Mouse (Mus musculus) left cerebral cortex, adult 9 months (tissue): Measurements from ENCODE around the gene Zdhhc14.
A peak's percentile ranks its signal among the peaks of the same experiment; 100 is the strongest.

Source experiments
- DNase-seq, 2 experiments: peaks; one replicate each; pipeline ENCODE4 v3.0.0; 2022; ENCODE audit warnings: low spot score in 2 of 2

Gene Zdhhc14

DNA sequence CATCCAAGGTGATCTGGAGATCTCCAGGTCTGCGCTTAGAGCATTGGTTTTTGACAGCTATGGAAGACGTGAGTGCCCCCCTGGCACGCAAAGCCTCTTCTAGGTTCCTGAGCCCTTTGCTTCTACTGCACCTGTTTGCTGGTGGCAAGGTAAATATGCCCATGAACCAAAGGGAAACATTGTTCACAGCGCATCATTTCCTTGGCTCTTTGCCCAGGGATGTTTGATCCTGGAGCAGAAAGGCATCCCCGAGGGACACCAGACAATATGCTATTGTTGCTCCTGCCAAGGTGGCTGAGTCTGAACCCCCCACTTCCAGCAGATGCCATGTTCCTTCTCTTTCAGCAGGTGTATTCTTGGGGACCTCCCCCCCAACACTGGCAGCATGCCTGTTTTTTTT lies 61.2 kb downstream of the Zdhhc14 start:
- no peak for DNase-seq

DNA sequence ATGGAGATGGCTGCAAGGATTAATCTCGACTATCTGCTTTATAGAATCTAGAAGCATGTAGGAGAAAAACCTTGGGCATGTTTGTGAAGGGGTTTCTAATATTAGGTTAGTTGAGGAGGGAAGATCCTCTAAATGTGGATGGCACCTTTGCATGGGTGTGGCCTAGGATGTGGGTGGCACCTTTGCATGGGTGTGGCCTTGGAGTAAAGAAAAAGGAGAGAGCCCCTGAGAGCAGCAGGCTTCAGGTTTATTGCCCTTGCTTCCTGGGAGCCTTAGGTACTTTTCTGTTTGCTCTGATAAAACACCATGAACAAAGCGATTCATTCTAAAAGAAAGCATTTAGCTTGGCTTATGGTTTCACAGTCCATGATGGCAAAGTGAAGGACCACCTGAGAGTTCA lies 62.2 kb downstream of the Zdhhc14 start:
- DNase-seq: no peak

DNA sequence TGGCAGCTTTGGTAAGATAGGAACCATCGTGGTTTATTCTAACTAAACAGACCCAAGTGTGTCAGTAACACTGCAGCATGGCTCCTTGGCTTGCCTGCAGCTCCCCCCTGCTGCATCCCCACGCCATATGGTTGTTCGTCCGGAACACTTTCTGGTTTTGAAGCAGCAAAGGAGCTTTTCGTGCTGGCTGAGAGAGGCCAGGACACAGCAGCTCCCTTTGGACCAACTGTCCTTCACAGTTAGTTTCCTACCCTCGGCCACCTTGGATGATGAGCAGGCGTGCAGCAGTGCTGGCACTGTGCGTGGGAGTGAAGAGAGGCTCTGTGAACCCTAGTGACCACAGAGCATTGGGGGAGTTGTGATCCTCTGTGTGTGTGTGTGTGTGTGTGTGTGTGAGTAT lies 64.2 kb downstream of the Zdhhc14 start:
- DNase-seq: no peak

DNA sequence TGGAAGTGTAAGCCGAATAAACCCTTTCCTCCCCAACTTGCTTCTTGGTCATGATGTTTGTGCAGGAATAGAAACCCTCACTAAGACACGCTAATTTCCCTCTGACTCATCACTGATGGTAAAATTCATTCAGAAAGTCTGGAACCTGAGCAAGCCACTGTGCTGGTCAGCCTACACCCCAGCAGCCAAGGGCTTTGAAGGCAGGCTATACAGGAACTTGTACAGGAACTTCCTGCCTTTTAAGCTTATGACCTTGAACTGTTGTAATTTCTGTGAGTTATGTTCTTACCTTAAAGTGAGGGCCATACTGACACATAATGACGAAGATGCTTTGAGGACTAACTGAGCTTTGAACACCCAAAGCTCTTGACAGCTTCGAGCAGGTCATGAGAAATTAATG lies 67.9 kb downstream of the Zdhhc14 start:
- no peak for DNase-seq

DNA sequence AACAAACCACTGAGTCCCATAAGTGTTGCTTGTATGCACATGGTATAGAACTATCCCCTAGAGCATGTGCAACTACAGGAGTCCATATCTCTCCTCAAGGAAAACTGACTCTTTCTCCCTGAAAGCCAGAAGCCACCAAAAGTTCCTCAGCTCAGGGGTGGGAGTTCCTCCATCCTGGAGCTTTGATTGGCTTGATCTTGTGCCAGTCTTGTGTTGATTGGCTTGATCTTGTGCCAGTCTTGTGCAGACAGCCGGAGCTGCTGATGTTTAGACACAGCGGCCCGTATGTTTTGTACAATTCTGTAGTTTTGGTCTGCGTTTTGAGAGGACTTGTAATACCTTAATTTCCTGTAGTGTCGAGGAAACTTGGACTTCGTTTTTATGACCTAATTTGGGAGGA lies 70.8 kb downstream of the Zdhhc14 start:
- DNase-seq: no peak

DNA sequence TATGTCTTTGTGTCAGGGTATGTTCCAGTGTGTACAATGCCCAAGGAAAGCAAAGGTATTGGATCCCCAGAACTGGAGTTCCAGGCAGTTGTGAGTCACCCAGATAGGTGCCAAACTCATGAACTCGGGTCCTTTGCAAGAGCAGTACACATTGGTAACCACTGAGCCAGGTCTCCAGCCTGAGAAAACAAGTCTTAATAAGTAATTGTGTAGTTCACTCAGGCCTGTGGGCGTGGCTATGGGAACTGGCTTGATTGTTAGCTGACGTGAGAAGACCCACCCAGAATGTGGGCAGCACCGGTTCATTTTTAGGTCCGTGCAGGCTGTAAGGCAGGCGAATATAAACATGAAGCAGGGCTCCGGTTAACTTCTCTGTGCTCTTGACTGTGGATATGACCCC lies 73.6 kb downstream of the Zdhhc14 start:
- no peak for DNase-seq

DNA sequence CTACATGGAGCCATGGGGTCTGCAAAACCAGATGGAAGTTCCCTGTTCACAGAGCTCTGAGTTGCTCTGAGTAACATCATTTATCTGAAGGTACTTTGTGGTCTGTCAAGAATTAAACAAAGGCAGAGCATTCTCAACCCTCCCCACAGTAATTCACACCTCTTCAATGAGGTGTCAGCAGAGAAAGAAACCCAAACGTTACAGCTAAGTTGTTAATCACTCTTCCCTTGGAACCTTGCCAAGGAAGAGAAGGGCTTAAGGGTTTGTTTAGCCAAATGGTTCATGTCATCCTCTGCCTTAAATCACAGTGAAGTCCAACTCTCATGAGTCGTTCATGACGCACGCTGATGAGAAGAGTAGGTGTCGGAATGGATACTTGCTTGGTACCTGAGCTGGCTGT lies 75.6 kb downstream of the Zdhhc14 start:
- no peak for DNase-seq

DNA sequence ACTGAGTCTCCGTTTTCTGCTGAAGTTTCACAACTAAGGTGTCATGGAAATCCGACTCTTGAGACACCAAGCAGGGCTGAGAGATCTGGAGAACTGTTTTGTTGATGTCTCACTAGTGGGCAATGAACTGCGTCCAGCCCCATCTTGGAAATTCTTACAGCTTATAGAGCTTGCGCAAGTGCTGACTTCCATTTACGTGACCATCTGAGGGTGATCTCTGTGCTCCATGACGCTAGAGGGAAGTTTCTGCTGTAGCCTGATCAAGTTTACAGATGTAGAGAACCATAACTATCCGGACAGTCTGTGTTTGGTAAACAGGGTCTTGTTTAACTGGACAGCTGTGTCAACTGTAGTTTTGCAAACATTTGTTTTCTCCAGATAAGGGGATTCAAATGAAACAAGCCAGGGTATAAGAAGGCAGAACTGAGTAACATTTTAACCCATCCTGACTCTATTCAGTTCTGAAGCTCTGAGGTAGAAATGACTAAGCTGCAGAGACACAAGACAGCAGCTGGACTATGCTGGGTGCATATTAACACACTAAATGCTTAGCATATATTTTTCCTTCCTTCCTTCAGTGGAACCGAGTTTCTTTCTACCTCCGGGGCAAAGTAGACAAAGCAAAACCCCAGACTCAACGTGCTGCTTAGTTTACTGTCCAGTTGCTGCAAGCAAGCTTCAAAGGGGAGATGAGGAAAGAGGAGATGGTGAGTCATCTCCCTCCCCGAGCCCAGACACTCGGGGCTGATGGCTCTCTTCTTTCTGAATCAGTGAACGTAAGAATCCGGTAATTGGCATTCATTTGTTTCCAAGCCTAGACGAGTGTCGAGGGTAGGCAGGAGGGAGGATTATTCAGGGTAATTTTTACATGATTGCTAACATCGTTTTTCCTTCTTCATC lies 77.0 kb downstream of the Zdhhc14 start:
- DNase-seq: no peak

DNA sequence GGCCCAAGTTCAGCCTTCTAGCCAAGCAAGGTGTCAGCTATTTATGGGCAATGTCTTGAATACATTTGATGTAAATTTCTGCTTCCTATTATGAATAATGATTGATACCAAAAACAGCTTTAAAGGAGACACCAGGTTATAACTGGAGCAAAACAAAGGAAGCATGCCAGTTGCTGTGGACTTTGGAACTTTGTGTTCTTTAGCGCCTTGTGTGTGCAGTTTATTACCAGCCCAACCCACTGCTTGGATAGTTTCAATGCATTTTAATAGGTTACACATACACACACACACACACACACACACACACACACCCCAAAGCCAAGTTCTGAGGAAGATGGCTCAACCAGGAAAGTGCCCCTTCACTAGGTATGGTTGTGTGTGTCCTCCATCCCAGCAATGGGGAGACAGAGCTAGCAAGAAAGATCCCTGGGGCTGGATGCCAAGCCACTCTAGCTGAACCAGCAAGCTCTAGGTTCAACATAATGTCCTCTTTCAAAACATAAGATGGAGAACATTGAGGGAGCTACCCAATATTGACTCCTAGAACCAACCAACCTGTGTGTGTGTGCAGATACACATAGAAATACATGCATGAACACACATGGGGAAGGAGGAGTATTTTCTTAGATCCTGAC lies 79.9 kb downstream of the Zdhhc14 start:
- no peak for DNase-seq

DNA sequence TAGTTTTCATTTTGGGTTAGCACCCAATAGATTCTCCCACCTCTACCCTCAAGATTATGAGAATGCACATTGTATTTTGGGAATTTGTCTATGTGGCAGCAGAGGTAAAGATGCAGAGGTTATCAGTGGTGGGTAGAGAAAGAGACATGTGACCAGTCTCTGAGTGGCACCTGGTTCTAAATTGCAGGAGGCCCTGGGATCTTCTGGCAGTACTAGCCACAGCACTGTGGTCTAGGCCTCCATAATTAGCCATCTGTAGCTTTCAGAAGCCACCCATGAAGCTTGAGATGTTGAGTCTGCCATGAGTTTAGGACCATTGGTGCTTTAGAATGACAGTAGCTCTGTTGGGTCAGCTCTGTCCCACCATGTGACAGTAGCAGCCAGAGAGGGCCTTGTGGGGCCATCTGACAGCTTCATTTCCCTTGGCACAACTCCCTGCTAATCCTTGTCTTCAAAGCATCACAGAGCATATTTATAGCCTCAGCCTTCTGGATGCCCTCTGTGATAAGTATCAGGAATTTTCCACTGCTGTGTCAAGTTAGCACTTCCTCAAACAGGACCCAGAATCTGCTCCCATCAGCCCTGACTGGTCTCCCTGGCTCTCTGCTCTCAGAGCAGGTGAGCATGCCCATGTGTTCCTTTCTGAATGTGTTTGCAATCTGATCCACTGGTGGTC lies 80.5 kb downstream of the Zdhhc14 start:
- no peak for DNase-seq

DNA sequence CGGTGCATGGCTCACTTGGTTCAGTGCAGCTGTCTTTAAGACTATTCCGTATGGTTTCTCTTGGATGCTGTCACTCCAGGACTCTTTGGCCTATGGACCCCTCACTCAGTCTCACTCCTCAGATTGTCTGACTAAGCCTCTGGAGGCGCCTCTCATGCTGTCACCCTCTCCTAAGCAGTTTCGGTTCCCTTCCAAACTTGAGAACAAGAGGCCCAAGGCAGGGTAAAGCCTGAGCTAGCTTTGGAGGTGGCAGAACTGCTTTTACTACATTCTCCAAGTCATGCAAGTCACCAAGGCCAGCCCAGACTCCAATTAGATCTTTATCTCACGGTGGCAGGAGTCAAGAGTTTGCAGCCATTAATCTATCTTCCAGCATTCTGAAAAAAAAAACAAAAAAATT lies 82.3 kb downstream of the Zdhhc14 start:
- DNase-seq: no peak

DNA sequence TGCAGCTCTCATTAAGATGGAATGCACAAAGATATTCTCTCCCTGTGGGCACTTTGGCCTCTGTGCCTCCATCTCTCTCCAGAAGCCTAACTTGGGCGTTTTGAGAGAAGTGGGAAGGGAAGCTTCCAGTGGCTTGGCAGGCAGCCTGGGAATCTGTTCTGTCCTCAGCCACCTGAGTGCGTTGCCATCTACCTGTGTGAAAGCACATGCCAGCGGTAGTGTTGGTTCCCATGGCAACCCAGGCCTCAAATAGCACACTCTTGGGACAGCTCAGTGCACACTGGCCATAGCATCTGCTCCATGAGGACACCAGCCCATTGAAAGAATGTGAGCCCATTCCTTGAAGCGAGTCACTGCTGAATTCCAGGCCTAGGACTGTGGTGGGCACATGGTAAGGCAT lies 83.2 kb downstream of the Zdhhc14 start:
- DNase-seq: peak in 1 of 2 experiments; percentile 47

DNA sequence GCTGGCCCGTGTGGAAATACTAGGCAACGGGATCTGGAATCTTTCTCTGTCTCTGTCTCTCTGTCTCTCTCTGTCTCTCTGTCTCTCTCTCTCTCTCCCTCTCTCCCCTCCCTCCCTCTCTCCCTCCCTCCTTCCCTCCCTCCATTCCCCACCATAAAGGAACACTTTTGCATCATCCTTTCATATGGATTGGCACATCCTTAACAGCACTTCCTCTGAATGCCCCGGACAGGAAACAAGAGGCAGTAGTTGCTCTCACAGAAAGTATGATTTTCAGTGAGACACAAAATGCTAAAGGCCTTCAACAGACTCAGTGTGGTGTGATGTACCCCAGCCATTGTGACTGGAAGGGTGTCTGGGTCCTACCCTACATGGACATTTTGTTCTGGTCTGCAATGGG lies 89.9 kb downstream of the Zdhhc14 start:
- no peak for DNase-seq

DNA sequence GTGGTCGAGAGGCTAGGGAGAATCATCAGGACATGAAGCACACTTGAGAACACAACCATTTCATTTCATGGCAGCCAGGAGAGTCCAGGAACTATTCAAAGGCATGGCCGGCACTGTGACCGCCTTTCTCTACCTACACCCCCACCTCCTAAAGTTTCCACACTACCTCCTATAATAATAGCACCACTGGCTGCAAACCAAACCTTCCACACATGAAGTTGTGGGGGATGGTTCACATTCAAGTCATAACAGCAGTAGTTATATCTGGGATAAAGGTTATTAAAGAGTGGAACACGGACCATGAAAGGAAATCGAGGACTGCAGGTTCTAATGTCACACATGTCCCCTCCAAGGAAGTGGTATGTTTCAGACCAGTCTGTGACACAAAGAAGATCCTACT lies 90.6 kb downstream of the Zdhhc14 start:
- no peak for DNase-seq

DNA sequence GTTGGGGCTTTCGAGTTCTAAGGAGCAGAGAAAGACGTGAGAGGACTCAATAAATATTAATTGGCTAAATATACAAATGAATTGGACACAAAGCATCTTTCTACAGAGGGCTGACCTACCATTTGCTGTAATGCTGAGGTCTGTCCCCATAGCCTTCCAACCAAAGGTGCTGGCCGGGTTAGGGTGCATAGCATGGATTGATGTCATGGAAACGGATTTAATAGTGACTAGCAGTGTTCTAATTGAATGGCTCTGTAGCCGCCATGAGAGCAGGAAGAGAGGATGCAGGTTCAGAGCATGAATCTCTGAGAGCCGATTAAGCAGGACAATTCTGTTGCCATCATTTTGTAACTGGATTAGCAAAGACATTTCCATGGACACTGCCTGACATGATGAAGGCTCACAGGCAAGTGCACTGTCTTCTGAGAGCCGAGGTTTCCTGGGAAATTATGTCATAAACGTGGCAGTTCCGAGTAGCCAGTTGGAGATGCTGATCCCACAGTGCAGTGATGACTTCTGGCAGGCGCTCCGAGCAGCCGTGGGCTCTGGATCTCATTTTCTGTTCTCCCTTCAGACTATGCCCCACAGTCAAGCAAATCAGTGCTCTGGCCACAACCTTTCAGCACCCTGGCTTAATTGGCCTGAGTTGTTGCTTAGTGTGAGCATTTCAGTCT lies 91.3 kb downstream of the Zdhhc14 start:
- no peak for DNase-seq

DNA sequence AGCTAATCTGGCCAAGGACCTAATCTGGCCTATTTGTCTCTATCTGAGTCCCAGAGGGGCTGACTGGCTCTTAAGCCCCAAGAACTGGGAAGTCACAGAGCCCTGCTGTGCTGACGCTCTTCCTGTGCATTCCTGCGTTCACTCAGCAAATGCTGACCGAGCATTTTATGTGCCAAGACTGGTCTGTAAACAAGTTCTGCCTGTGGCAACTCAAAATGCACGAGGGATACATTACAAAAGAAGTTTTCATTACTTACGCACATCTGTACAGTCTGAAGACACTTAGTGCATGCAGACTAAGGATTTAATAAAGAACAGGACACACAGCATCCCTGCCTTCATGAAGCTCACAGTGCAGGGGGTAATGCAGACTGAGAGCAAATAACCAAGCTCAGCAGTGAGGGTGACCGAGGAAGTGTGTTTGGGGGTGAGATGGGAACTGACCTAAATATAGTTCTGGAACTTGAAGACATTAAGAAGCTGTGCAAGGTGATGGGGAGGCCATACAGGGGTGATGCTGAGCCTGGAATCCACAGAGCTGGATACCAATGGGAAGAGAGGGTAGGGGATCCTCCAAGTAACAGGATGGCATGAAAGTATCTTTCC lies 99.3 kb downstream of the Zdhhc14 start:
- no peak for DNase-seq

DNA sequence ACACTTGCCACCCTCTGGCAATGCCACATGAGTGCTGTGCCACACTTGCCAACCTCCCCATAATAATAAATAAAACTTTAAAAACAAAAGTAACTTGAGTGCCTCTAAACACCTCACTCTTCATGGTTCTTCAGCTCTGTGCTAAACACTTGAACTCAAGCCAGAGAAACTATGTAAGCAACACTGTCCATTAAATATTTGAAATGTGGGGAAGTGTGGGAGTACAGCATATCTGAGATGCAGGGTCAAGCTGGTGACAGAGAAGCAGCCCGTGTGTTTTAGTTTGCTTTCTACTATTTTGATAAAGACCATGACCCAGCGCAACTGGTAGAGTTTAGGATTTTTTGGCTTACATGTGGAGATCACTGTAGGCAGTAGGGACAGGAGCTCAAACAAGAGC lies 100.7 kb downstream of the Zdhhc14 start:
- DNase-seq: no peak

DNA sequence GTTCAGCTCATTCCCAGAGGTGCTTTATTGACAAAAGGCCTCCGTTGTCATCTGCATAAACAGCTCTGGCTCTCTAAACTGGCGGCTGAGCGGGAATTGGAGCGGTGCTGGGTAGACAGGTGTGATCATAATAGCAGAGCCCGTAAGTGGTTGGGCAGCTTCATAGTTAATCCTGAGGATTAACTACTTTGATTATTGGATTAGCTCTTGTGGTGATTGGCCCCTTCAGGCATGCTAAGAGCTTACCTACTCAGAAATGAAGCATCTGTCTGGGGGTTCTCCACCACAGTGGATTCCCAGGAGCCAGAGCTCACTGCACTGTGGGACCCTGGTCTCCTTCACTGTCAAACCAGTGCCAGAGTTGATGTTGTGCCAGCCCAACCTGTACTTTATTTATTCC lies 102.7 kb downstream of the Zdhhc14 start:
- no peak for DNase-seq

DNA sequence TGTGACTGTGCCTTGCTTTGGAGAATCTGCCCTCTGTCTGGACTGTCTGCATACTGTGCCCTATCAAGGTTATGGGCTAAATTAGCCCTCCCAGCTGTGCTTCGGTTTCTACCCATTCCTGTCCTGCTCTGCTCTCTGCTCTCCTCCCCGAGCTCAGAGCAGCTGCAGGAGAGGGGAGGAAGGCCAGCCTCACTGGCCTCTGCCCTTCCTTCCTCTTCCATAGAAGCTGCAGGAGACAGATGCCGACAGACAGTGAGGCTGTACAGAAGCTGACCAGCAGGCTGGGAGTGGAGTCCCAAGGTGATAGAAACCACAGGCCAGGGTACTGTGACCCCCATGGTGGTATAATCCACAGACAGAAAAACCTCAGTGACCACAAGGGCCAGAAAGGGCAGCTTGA lies 104.1 kb downstream of the Zdhhc14 start:
- no peak for DNase-seq

DNA sequence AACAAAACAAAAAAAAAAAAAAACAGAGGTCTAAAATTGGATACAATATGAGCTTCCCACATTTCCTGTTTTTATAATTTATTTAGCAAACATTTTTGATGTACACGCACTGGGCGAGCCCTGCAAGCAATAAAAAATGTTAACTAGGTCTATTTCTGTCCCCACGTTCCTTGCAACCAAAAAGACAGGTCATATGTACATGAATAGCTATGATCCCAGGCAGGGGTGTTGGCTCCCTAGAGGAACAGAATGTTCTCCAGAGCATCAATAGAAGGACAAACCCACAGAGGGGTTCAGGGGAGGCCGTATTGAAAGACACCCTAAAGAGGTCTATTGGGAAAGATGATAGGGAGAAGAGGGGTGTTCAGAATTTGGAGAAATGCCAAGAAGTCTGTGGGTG lies 106.6 kb downstream of the Zdhhc14 start:
- no peak for DNase-seq

DNA sequence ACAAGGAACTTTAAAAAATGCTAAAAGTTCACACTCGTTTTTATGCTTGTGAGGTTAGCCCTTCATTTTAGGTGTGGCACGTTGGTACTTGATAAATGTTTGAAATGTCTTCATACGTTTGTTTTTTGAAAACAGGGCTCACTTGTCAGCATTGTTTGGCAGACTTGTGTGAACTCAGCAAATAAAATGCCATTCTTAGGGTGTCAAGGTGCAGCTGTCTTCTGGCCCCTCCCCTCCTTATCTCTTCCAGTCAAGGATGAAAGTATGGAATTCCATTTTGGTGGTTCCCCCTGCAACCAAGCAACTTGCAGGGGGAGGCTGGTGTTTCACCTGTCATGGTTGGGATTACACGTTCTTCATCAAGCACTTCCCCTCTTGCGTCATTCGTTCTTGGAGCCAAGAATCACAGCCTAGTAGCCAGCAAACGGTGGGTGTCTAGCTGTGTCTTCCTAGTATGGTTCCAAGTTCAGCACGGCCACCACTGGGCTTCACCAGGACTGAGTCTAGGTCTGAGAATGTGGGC lies 108.2 kb downstream of the Zdhhc14 start:
- DNase-seq: no peak

DNA sequence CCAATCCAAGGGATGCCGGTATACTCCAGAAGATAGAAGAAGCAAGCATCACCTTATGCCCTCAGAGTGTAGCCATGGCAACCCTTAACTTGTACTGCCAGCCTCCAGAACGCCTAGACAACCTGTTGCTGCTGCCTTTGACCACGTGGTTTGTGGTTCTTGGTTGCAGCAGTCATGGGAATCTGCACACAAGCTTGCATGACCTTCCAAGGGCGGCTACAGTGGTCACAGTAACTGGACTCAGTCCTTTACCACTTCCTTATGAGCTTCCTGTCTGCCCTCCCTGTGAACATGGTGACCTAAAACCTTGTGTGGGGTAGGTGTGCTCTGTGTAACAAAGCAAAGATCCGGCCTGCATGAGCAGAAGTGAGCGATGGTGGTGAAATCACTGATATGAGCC lies 109.6 kb downstream of the Zdhhc14 start:
- DNase-seq: no peak
